Mouse (Mus musculus) stomach, embryonic 14.5 days (tissue): ENCODE data around the gene Timm13. TPM values are rescaled to one million over a fixed set of nuclear protein-coding genes. Genes with fewer than 3 reads are reported as not detected.

Experiments
- ATAC-seq: fragments of 200-750 bp; cut with Nextera tagmentation; 2 replicates; pipeline ENCODE4 v1.8.0; 2017; ENCODE audit warnings: low read depth, moderate TSS enrichment; ENCODE audit not compliant: insufficient number of reproducible peaks, insufficient read depth, low FRiP score
- H3K27ac ChIP-seq: fragments of 300-500 bp; sonication (generic); 2 replicates; pipeline ENCODE4 v1.5.1; 2014; ENCODE audit warnings: mild to moderate bottlenecking, low read length, moderate library complexity, mixed read lengths
- H3K27me3 ChIP-seq: fragments of 300-500 bp; sonication (generic); 2 replicates; pipeline ENCODE4 v1.6.1; 2014; ENCODE audit warnings: low read length, control low read depth, mixed read lengths; ENCODE audit not compliant: control insufficient read depth, insufficient read depth
- H3K36me3 ChIP-seq: fragments of 300-500 bp; sonication (generic); 2 replicates; pipeline ENCODE4 v1.6.1; 2014; ENCODE audit warnings: mild to moderate bottlenecking, control low read depth, low read length, moderate library complexity, mixed read lengths; ENCODE audit not compliant: control insufficient read depth, insufficient read depth
- H3K4me1 ChIP-seq: fragments of 300-500 bp; sonication (generic); 2 replicates; pipeline ENCODE4 v1.6.1; 2014; ENCODE audit warnings: low read length, control low read depth, mixed read lengths; ENCODE audit not compliant: control insufficient read depth, insufficient read depth
- H3K4me2 ChIP-seq: fragments of 300-500 bp; sonication (generic); replicated peaks from 2 replicates; pipeline ENCODE4 v1.6.1; 2014; ENCODE audit warnings: low read depth, low read length, control low read depth
- H3K4me3 ChIP-seq: fragments of 300-500 bp; sonication (generic); 2 replicates; pipeline ENCODE4 v1.5.1; 2014; ENCODE audit warnings: low read depth, low read length, control low read depth
- H3K9ac ChIP-seq: fragments of 300-500 bp; sonication (generic); replicated peaks from 2 replicates; pipeline ENCODE4 v1.6.1; 2014; ENCODE audit warnings: low read depth, mild to moderate bottlenecking, control low read depth, low read length, moderate library complexity, mixed read lengths
- H3K9me3 ChIP-seq: fragments of 300-500 bp; sonication (generic); 2 replicates; pipeline ENCODE4 v1.6.1; 2016; ENCODE audit warnings: low read depth, low read length, control low read depth; ENCODE audit not compliant: control insufficient read depth
- WGBS: fragments of 180-500 bp; shearing (Covaris S2); extraction: QIAGEN DNeasy Blood & Tissue Kit; methylation state at CpG from one replicate; pipeline ENCODE4 v1.1.7; 2014; 5-methylcytosine and 5-hydroxymethylcytosine counted together
- polyA plus RNA-seq: library from polyadenylated mRNA; unstranded; fragments of >200 nt; fragmentation: Nextera tagmentation; extraction: Ambion mirVana; gene quantifications from 2 replicates; pipeline ENCODE4 v1.2.1, GENCODE M21; 2014

Timm13 gene
- polyA plus RNA-seq, 1 experiment from 2014 or later: 340 TPM

- Histone ChIP-seq H3K4me3 (peak overlapping the region; percentile 55), H3K36me3 (no peaks in the 10 kb centered on the region), H3K4me1 (peaks cover 43% of the 10 kb centered on the region), H3K9ac (peak overlapping the region; percentile 67), H3K27ac (no peak overlapping the region), H3K4me2 (peak overlapping the region; percentile 94), H3K9me3 (no peaks in the 10 kb centered on the region), H3K27me3 (peaks cover 8% of the 10 kb centered on the region; the same call in 1 of the 2 replicates)
- 1% methylated on average over 43 of the region's 45 CpGs for WGBS
- no peak for ATAC-seq
These were observed 29.8 kb upstream of the Timm13 start for GRCm38 (mm10) chr10:80930361-80931152.

DNA sequence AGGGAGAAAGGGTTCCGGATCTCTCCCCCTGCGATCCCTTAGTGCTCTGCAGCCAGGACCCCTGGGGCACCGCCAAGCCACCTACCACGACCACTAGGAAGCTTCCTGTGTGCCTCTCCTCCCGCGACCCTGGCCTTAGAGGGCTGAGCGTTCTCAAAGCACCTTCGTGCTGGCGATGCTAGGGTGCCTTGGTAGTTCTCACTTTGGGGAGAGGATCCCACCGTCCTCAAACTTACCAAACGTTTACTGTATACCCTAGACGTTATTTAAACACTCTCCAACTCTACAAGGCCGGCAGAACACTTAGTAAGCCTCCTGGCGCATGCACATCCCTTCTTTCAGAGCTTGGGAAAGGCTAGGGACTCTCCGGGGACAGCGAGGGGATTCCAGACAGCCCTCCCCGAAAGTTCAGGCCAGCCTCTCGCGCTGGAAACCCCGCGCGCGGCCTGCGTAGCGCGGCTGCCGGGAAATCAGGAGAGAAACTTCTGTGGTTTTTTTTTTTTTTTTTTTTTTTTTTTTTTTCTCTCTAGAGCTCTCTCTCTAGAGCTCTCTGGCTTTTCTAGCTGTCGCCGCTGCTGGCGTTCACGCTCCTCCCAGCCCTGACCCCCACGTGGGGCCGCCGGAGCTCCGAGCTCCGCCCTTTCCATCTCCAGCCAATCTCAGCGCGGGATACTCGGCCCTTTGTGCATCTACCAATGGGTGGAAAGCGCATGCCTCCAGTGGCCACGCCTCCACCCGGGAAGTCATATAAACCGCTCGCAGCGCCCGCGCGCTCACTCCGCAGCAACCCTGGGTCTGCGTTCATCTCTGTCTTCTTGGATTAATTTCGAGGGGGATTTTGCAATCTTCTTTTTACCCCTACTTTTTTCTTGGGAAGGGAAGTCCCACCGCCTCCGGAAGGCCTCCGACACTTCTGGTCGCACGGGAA, 28.8 kb upstream of the Timm13 start, which contains the start of gene Gadd45b:
TSS of gene Gadd45b (plus strand) at position 775 of the 928 bp plus-strand sequence.
- H3K36me3 ChIP-seq: no peaks in the 10 kb centered on the region
- peaks cover 8% of the 10 kb centered on the region; the same call in 1 of the 2 replicates for H3K27me3 ChIP-seq
- H3K4me1 ChIP-seq: peaks cover 41% of the 10 kb centered on the region
- ATAC-seq: peak; percentile 90
- H3K9me3 ChIP-seq: no peaks in the 10 kb centered on the region
- H3K4me2 ChIP-seq: peak within 1 kb of the TSS; percentile 94
- peak within 1 kb of the TSS; percentile 67 for H3K9ac ChIP-seq
- under 1% methylated on average over 56 of the region's 56 CpGs for WGBS
- H3K4me3 ChIP-seq: peak within 1 kb of the TSS; percentile 55
- H3K27ac ChIP-seq: peak within 1 kb of the TSS; percentile 95

- Histone ChIP-seq H3K4me3 (peak overlapping the region; percentile 53), H3K4me2 (peak overlapping the region; percentile 93), H3K27me3 (peaks cover 8% of the 10 kb centered on the region; the same call in 1 of the 2 replicates), H3K36me3 (no peaks in the 10 kb centered on the region), H3K4me1 (peaks cover 41% of the 10 kb centered on the region), H3K27ac (peak overlapping the region; percentile 95), H3K9ac (peak overlapping the region; percentile 64), H3K9me3 (no peaks in the 10 kb centered on the region)
- peak; percentile 8; the same call in 1 of the 2 replicates for ATAC-seq
- WGBS: under 1% methylated on average over 48 of the region's 48 CpGs
These were observed 28.0 kb upstream of the Timm13 start for GRCm38 (mm10) chr10:80928586-80929298.

DNA sequence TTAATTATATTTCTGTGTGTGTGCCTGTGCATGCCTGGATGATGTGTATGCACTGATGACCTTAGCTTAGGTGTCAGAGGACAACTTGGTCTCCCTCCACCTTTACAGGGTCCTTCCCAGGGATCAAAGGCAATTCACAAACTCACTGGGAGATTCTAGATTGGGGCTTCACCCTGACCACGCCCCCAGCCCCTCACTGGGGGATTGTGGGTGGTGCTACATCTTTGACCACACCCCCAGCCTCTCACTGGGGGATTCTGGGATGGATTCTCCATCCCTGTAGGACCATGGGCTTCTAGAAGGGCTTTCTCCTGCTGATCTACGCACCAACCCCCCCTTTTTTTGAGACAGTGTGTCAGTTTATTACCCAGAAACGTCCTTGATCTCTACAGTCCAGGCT, 24.7 kb upstream of the Timm13 start:
- 41% methylated on average over 3 of the region's 3 CpGs for WGBS
- peaks cover 11% of the 10 kb centered on the region; the same call in 1 of the 2 replicates for H3K4me1 ChIP-seq
- no peak overlapping the region for H3K4me2 ChIP-seq
- no peaks in the 10 kb centered on the region for H3K9me3 ChIP-seq
- no peak for ATAC-seq
- no peaks in the 10 kb centered on the region for H3K27me3 ChIP-seq
- no peaks in the 10 kb centered on the region for H3K36me3 ChIP-seq
- H3K9ac ChIP-seq: no peak overlapping the region
- H3K27ac ChIP-seq: no peak overlapping the region
- H3K4me3 ChIP-seq: no peak overlapping the region

DNA sequence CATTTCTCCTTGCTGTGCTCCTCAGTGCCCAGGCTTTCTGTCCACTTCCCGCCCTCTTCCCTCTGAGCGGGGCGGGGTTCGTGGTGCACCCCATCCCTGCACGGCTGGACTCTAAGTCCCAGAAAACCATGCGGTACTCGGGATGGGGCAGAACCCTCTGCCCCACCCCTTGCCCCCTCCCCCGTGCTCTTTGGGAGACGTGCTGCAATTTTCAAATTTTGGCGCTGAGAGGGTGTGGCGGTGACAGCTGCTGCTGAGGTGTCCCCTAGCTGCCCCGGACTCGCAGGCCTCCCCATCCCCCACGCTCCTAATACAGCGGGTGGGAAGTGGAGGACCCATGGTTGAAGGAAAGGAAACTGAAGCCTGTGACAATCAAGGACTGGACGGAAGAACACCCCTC, 21.2 kb upstream of the Timm13 start:
- Histone ChIP-seq H3K36me3 (no peaks in the 10 kb centered on the region), H3K4me3 (peak overlapping the region; percentile 9), H3K4me2 (peak overlapping the region; percentile 38), H3K9ac (no peak overlapping the region), H3K9me3 (no peaks in the 10 kb centered on the region), H3K27me3 (no peaks in the 10 kb centered on the region), H3K4me1 (peaks cover 4% of the 10 kb centered on the region; the same call in 1 of the 2 replicates), H3K27ac (no peak overlapping the region)
- ATAC-seq: 0 out of 2 replicates have a peak, but pooled peaks have one; percentile 26
- WGBS: 5% methylated on average over 16 of the region's 16 CpGs

GRCm38 (mm10) chr10:80917779-80918434, 17.1 kb upstream of the Timm13 start, which contains the start of gene Lmnb2:
TSS of gene Lmnb2 (minus strand) at chr10:80918245.
- no peaks in the 10 kb centered on the region for H3K9me3 ChIP-seq
- H3K36me3 ChIP-seq: peaks cover 11% of the 10 kb centered on the region; the same call in 1 of the 2 replicates
- under 1% methylated on average over 56 of the region's 61 CpGs for WGBS
- peak; percentile 38; the same call in 1 of the 2 replicates for ATAC-seq
- H3K4me3 ChIP-seq: peak within 1 kb of the TSS; percentile 95
- peaks cover 4% of the 10 kb centered on the region; the same call in 1 of the 2 replicates for H3K4me1 ChIP-seq
- H3K4me2 ChIP-seq: peak within 1 kb of the TSS; percentile 89
- H3K27ac ChIP-seq: peak within 1 kb of the TSS; percentile 71; the same call in 1 of the 2 replicates
- H3K9ac ChIP-seq: peak within 1 kb of the TSS; percentile 67
- no peaks in the 10 kb centered on the region for H3K27me3 ChIP-seq

DNA sequence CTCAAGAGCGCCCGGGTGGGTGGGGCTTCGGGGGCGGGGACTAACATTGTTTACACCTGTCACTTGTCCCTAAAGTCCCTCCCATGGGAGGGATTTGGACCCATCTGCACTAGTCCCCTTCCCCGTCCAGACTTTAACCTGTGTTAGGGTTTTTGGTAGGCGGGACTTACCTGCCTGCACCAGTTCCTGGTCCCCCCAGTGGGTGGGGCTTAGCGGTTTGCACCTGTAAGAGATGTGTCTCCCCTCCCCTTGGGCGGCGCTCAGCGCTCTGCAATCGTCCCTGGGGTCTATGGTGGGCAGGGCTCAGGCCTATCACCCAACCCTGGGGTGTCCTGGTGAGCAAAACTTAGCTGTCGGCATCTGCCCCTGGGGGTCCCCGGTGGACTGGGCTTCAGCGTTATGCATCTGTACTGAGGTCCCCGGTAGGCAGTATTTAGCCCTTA, 16.6 kb upstream of the Timm13 start:
- H3K36me3 ChIP-seq: peaks cover 11% of the 10 kb centered on the region; the same call in 1 of the 2 replicates
- WGBS: 1% methylated on average over 15 of the region's 15 CpGs
- H3K27ac ChIP-seq: peak overlapping the region; percentile 71; the same call in 1 of the 2 replicates
- H3K27me3 ChIP-seq: no peaks in the 10 kb centered on the region
- peak overlapping the region; percentile 89 for H3K4me2 ChIP-seq
- no peaks in the 10 kb centered on the region for H3K9me3 ChIP-seq
- H3K4me3 ChIP-seq: peak overlapping the region; percentile 95
- H3K4me1 ChIP-seq: peaks cover 4% of the 10 kb centered on the region; the same call in 1 of the 2 replicates
- peak; percentile 51 for ATAC-seq
- H3K9ac ChIP-seq: peak overlapping the region; percentile 67
